Mouse (Mus musculus): Measurements from ENCODE around the gene Med24. TPM values are rescaled to one million over a fixed set of nuclear protein-coding genes. Genes with fewer than 3 reads are reported as not detected.
A peak's percentile ranks its signal among the peaks of the same experiment; 100 is the strongest.
"Not testable (repeated sequence)": the region's sequence is repeated elsewhere in the genome, so short reads cannot be mapped to it uniquely, and the experiment has no call there.

Gene Med24
- polyA plus RNA-seq, 1 experiment: 45.3 TPM

- no peaks in the 10 kb centered on the region for H3K27me3 ChIP-seq (replicated peaks; ENCODE audit: control insufficient read depth, insufficient read depth, low read length)
- no peak for DNase-seq
- H3K36me3 ChIP-seq (ENCODE audit: control insufficient read depth, insufficient read depth, low read length): no peaks in the 10 kb centered on the region
- H3K4me1 ChIP-seq (ENCODE audit: control insufficient read depth, insufficient read depth, low read length): no peaks in the 10 kb centered on the region
- TF ChIP-seq POLR2A (IDR thresholded peaks at IDR 0.05; ENCODE audit: low read depth, low read length) (no peak), CTCF (conservative IDR thresholded peaks at IDR 0.05; ENCODE audit: insufficient read depth, insufficient read length, low read depth, low read length) (no peak)
- 39% methylated on average over 7 of the region's 7 CpGs for WGBS
- no peak overlapping the region for H3K4me3 ChIP-seq (ENCODE audit: insufficient read depth, low read depth, low read length)
- H3K27ac ChIP-seq (ENCODE audit: insufficient read depth, low read depth, low read length): no peak overlapping the region
Measured at GRCm38 (mm10) chr11:98675829-98676363, 53.3 kb downstream of the Med24 start.

DNA sequence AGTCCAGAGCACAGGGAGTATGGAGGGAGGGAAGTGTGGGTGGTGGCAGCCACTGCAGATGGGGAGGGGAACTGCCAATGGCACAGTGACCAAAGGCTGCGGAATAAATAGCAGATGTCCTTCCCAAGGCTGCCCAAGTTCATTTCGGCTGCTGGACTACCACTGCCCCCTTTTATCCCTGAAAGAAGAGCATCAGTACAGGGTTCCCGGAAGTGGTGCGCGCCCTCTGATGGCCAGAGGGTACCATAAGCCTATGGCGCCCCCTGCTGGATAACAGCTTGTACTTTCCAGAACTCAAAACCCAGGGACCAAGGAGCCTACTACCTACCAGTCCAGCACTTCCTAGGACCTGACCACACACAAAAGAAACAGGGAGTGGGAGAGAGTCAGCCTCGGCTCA, 56.1 kb downstream of the Med24 start:
- H3K27ac ChIP-seq (ENCODE audit: insufficient read depth, low read depth, low read length); H3K4me1 ChIP-seq (ENCODE audit: control insufficient read depth, insufficient read depth, low read length); H3K27me3 ChIP-seq (replicated peaks; ENCODE audit: control insufficient read depth, insufficient read depth, low read length); H3K4me3 ChIP-seq (ENCODE audit: insufficient read depth, low read depth, low read length); H3K36me3 ChIP-seq (ENCODE audit: control insufficient read depth, insufficient read depth, low read length): not testable (repeated sequence)
- WGBS: 2% methylated on average over 7 of the region's 7 CpGs
- 0 out of 2 replicates have a peak, but pooled peaks have one; percentile 29 for TF ChIP-seq CTCF (conservative IDR thresholded peaks at IDR 0.05; ENCODE audit: insufficient read depth, insufficient read length, low read depth, low read length)
- peak; percentile 61 for DNase-seq

- no peak for DNase-seq
- Histone ChIP-seq H3K4me1 (ENCODE audit: control insufficient read depth, insufficient read depth, low read length) (no peaks in the 10 kb centered on the region), H3K27me3 (replicated peaks; ENCODE audit: control insufficient read depth, insufficient read depth, low read length) (no peaks in the 10 kb centered on the region), H3K27ac (ENCODE audit: insufficient read depth, low read depth, low read length) (no peak overlapping the region), H3K4me3 (ENCODE audit: insufficient read depth, low read depth, low read length) (no peak overlapping the region), H3K36me3 (ENCODE audit: control insufficient read depth, insufficient read depth, low read length) (no peaks in the 10 kb centered on the region)
- WGBS: 80% methylated on average over 5 of the region's 5 CpGs
- no peak for TF ChIP-seq POLR2A (IDR thresholded peaks at IDR 0.05; ENCODE audit: low read depth, low read length)
- TF ChIP-seq CTCF (conservative IDR thresholded peaks at IDR 0.05; ENCODE audit: insufficient read depth, insufficient read length, low read depth, low read length): no peak
Measured at GRCm38 (mm10) chr11:98672482-98672881, 56.8 kb downstream of the Med24 start.

- Histone ChIP-seq H3K4me3 (ENCODE audit: insufficient read depth, low read depth, low read length) (no peak overlapping the region), H3K36me3 (ENCODE audit: control insufficient read depth, insufficient read depth, low read length) (no peaks in the 10 kb centered on the region), H3K4me1 (ENCODE audit: control insufficient read depth, insufficient read depth, low read length) (no peaks in the 10 kb centered on the region), H3K27me3 (replicated peaks; ENCODE audit: control insufficient read depth, insufficient read depth, low read length) (no peaks in the 10 kb centered on the region), H3K27ac (ENCODE audit: insufficient read depth, low read depth, low read length) (no peak overlapping the region)
- DNase-seq: no peak
- TF ChIP-seq CTCF (conservative IDR thresholded peaks at IDR 0.05; ENCODE audit: insufficient read depth, insufficient read length, low read depth, low read length): no peak
- TF ChIP-seq POLR2A (IDR thresholded peaks at IDR 0.05; ENCODE audit: low read depth, low read length): no peak
- WGBS: 37% methylated on average over 5 of the region's 5 CpGs
Measured at GRCm38 (mm10) chr11:98671857-98672256, 57.4 kb downstream of the Med24 start.

DNA sequence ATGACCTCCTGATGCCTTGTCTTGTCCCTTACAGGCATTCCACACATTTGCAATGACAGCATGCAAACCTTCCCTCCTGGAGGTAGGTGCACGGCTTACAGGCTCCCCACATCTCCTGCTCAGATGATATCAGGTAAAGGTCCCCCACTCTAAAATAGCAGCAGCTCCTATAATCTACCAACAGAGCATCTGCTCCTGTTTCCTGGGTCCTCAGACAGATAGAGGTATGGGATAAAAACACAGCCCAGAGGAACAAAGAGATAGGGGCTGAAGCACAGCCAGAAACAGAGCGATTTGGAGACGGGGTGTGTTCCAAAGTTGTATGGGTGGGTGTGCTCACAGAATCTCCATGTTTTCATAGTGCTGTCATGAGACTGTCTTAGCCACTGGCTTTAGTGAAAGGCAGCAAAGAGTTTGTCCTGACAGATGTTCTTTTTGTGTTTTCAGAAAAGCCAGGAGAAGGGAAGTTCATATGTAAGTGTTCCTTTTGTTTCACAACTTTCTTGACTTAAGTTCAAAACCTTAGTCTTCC, 57.9 kb downstream of the Med24 start:
- no peak overlapping the region for H3K4me3 ChIP-seq (ENCODE audit: insufficient read depth, low read depth, low read length)
- H3K4me1 ChIP-seq (ENCODE audit: control insufficient read depth, insufficient read depth, low read length): no peaks in the 10 kb centered on the region
- no peaks in the 10 kb centered on the region for H3K27me3 ChIP-seq (replicated peaks; ENCODE audit: control insufficient read depth, insufficient read depth, low read length)
- no peak overlapping the region for H3K27ac ChIP-seq (ENCODE audit: insufficient read depth, low read depth, low read length)
- no peak for TF ChIP-seq POLR2A (IDR thresholded peaks at IDR 0.05; ENCODE audit: low read depth, low read length)
- no peak for TF ChIP-seq CTCF (conservative IDR thresholded peaks at IDR 0.05; ENCODE audit: insufficient read depth, insufficient read length, low read depth, low read length)
- 68% methylated on average over 3 of the region's 3 CpGs for WGBS
- no peaks in the 10 kb centered on the region for H3K36me3 ChIP-seq (ENCODE audit: control insufficient read depth, insufficient read depth, low read length)
- no peak for DNase-seq

GRCm38 (mm10) chr11:98668984-98669383, 60.3 kb downstream of the Med24 start:
- no peak for DNase-seq
- H3K27ac ChIP-seq (ENCODE audit: insufficient read depth, low read depth, low read length): no peak overlapping the region
- no peaks in the 10 kb centered on the region for H3K4me1 ChIP-seq (ENCODE audit: control insufficient read depth, insufficient read depth, low read length)
- H3K4me3 ChIP-seq (ENCODE audit: insufficient read depth, low read depth, low read length): no peak overlapping the region
- no peaks in the 10 kb centered on the region for H3K36me3 ChIP-seq (ENCODE audit: control insufficient read depth, insufficient read depth, low read length)
- no peaks in the 10 kb centered on the region for H3K27me3 ChIP-seq (replicated peaks; ENCODE audit: control insufficient read depth, insufficient read depth, low read length)
- 69% methylated on average over 2 of the region's 2 CpGs for WGBS
- TF ChIP-seq POLR2A (IDR thresholded peaks at IDR 0.05; ENCODE audit: low read depth, low read length): no peak
- TF ChIP-seq CTCF (conservative IDR thresholded peaks at IDR 0.05; ENCODE audit: insufficient read depth, insufficient read length, low read depth, low read length): no peak

DNA sequence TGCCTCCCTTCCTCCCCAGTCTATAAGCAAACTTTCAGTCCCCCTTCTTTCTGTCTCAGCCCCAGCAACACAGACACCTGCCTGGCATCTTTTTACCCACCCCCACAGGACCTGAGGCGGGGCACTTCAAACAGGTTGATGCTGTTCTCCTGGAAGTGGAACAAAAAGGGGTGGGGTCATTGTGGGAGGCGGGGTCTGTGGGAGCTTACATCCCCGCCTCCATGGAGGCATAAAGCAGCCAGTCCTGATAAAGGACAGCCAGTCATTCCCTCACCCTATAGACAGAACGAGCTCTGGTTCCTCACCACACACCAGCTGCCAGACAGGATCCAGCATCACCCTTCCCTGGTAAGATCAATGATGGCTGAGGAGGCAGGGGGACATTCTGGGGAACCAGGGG, 65.1 kb downstream of the Med24 start, which contains the start of gene Gsdma:
TSS of gene Gsdma (plus strand) at position 261 of the 400 bp plus-strand sequence.
- Histone ChIP-seq H3K4me3 (ENCODE audit: insufficient read depth, low read depth, low read length) (no peak within 1 kb of the TSS), H3K27me3 (replicated peaks; ENCODE audit: control insufficient read depth, insufficient read depth, low read length) (no peaks in the 10 kb centered on the region), H3K36me3 (ENCODE audit: control insufficient read depth, insufficient read depth, low read length) (no peaks in the 10 kb centered on the region), H3K27ac (ENCODE audit: insufficient read depth, low read depth, low read length) (no peak within 1 kb of the TSS), H3K4me1 (ENCODE audit: control insufficient read depth, insufficient read depth, low read length) (no peaks in the 10 kb centered on the region)
- no peak for DNase-seq
- WGBS: 56% methylated on average over 4 of the region's 4 CpGs
- TF ChIP-seq CTCF (conservative IDR thresholded peaks at IDR 0.05; ENCODE audit: insufficient read depth, insufficient read length, low read depth, low read length): no peak
- TF ChIP-seq POLR2A (IDR thresholded peaks at IDR 0.05; ENCODE audit: low read depth, low read length): no peak
